Mouse (Mus musculus) sigmoid colon, adult 10 weeks (tissue): ENCODE measurements around the gene Ciao2a. TPM values are rescaled to one million over a fixed set of nuclear protein-coding genes. Genes with fewer than 3 reads are reported as not detected.

Source experiments
- polyA plus RNA-seq: library from polyadenylated mRNA; stranded (reverse); fragments of 350-450 nt; fragmentation: Illumina TruSeq; extraction: RNeasy Lipid Tissue Mini Kit (QIAGEN cat#74804); gene quantifications from one replicate; pipeline ENCODE4 v1.2.3, GENCODE M21; 2014; ENCODE audit warnings: low read depth, low replicate concordance

Gene Ciao2a
- 169 TPM for polyA plus RNA-seq

GRCm38 (mm10) chr9:66126456-66127192, at the start of gene Ciao2a, which contains the start of gene Snx1:
Gene Ciao2a, plus strand, starts transcription at chr9:66126611.
Gene Snx1, minus strand, starts transcription at chr9:66126587.

GRCm38 (mm10) chr9:66157958-66158830, 31.8 kb downstream of the Ciao2a start, which contains the start of gene Dapk2:
Gene Dapk2, plus strand, starts transcription at chr9:66158223.

Other genes starting within 250 kb of the Ciao2a start
- gene Pclaf, start 236.4 kb upstream of the Ciao2a start, polyA plus RNA-seq: 32.9 TPM
- 40.6 TPM for gene Trip4, start 217.8 kb upstream of the Ciao2a start, polyA plus RNA-seq
- gene Csnk1g1, start 217.7 kb upstream of the Ciao2a start, polyA plus RNA-seq: 38.0 TPM
- 219 TPM for gene Ppib, start 66.4 kb upstream of the Ciao2a start, polyA plus RNA-seq
- not detected for gene Snx22, start 56.9 kb upstream of the Ciao2a start, polyA plus RNA-seq
- 166 TPM for gene Snx1, start within 50 bp of the Ciao2a start, polyA plus RNA-seq
- 18.3 TPM for gene Dapk2, start 31.6 kb downstream of the Ciao2a start, polyA plus RNA-seq
- gene Herc1, start 223.8 kb downstream of the Ciao2a start, polyA plus RNA-seq: 31.7 TPM